Mouse (Mus musculus): ENCODE results near the gene Il1rl2. TPM values are rescaled to one million over a fixed set of nuclear protein-coding genes. Genes with fewer than 3 reads are reported as not detected.
A peak's percentile ranks its signal among the peaks of the same experiment; 100 is the strongest.

The Il1rl2 gene
- polyA plus RNA-seq, 1 experiment from 2014 or later: 1.5 TPM

- Histone ChIP-seq H3K4me2 (ENCODE audit: low read depth, low read length) (no peak overlapping the region), H3K27me3 (ENCODE audit: control insufficient read depth, insufficient read depth, low read depth, low read length) (peaks cover 7% of the 10 kb centered on the region), H3K4me3 (ENCODE audit: low read depth, low read length) (no peak overlapping the region), H3K36me3 (ENCODE audit: control insufficient read depth, insufficient read depth) (no peaks in the 10 kb centered on the region), H3K4me1 (ENCODE audit: control insufficient read depth, low read depth, low read length) (peaks cover under 1% of the 10 kb centered on the region; the same call in 1 of the 2 replicates), H3K9me3 (replicated peaks; ENCODE audit: control insufficient read depth, low read length) (no peaks in the 10 kb centered on the region), H3K27ac (ENCODE audit: low read length) (no peak overlapping the region), H3K9ac (ENCODE audit: low read depth, low read length) (no peak overlapping the region)
- 64% methylated on average over 8 of the region's 8 CpGs for WGBS (ENCODE audit: insufficient replicate concordance)
- ATAC-seq (ENCODE audit: low read depth): no peak
Observed at GRCm38 (mm10) chr1:40330181-40330580, 5.8 kb downstream of the Il1rl2 start.

- Histone ChIP-seq H3K9me3 (replicated peaks; ENCODE audit: control insufficient read depth, low read length) (no peaks in the 10 kb centered on the region), H3K36me3 (ENCODE audit: control insufficient read depth, insufficient read depth) (no peaks in the 10 kb centered on the region), H3K27ac (ENCODE audit: low read length) (no peak overlapping the region), H3K27me3 (ENCODE audit: control insufficient read depth, insufficient read depth, low read depth, low read length) (no peaks in the 10 kb centered on the region), H3K9ac (ENCODE audit: low read depth, low read length) (no peak overlapping the region), H3K4me2 (ENCODE audit: low read depth, low read length) (no peak overlapping the region), H3K4me1 (ENCODE audit: control insufficient read depth, low read depth, low read length) (no peaks in the 10 kb centered on the region), H3K4me3 (ENCODE audit: low read depth, low read length) (no peak overlapping the region)
- no peak for ATAC-seq (ENCODE audit: low read depth)
- WGBS (ENCODE audit: insufficient replicate concordance): 50% methylated on average over 1 of the region's 1 CpGs
Observed at GRCm38 (mm10) chr1:40339346-40339745, 14.9 kb downstream of the Il1rl2 start.

GRCm38 (mm10) chr1:40340102-40340501 lies 15.7 kb downstream of the Il1rl2 start:
- 0 out of 2 replicates have a peak, but pooled peaks have one; percentile 13 for ATAC-seq (ENCODE audit: low read depth)
- Histone ChIP-seq H3K27ac (ENCODE audit: low read length) (no peak overlapping the region), H3K4me3 (ENCODE audit: low read depth, low read length) (no peak overlapping the region), H3K9ac (ENCODE audit: low read depth, low read length) (no peak overlapping the region), H3K9me3 (replicated peaks; ENCODE audit: control insufficient read depth, low read length) (no peaks in the 10 kb centered on the region), H3K27me3 (ENCODE audit: control insufficient read depth, insufficient read depth, low read depth, low read length) (no peaks in the 10 kb centered on the region), H3K36me3 (ENCODE audit: control insufficient read depth, insufficient read depth) (no peaks in the 10 kb centered on the region), H3K4me1 (ENCODE audit: control insufficient read depth, low read depth, low read length) (no peaks in the 10 kb centered on the region), H3K4me2 (ENCODE audit: low read depth, low read length) (no peak overlapping the region)
- WGBS (ENCODE audit: insufficient replicate concordance): 45% methylated on average over 4 of the region's 4 CpGs

GRCm38 (mm10) chr1:40352158-40352903 lies 27.9 kb downstream of the Il1rl2 start:
- Histone ChIP-seq H3K27ac (ENCODE audit: low read length) (no peak overlapping the region; the same call in 1 of the 2 replicates), H3K36me3 (ENCODE audit: control insufficient read depth, insufficient read depth) (no peaks in the 10 kb centered on the region; the same call in 1 of the 2 replicates), H3K27me3 (ENCODE audit: control insufficient read depth, insufficient read depth, low read depth, low read length) (no peaks in the 10 kb centered on the region), H3K4me1 (ENCODE audit: control insufficient read depth, low read depth, low read length) (peaks cover 19% of the 10 kb centered on the region), H3K9me3 (replicated peaks; ENCODE audit: control insufficient read depth, low read length) (no peaks in the 10 kb centered on the region), H3K9ac (ENCODE audit: low read depth, low read length) (no peak overlapping the region), H3K4me3 (ENCODE audit: low read depth, low read length) (no peak overlapping the region), H3K4me2 (ENCODE audit: low read depth, low read length) (no peak overlapping the region)
- 35% methylated on average over 4 of the region's 4 CpGs for WGBS (ENCODE audit: insufficient replicate concordance)
- peak; percentile 74 for ATAC-seq (ENCODE audit: low read depth)

- Histone ChIP-seq H3K36me3 (ENCODE audit: control insufficient read depth, insufficient read depth) (no peaks in the 10 kb centered on the region; the same call in 1 of the 2 replicates), H3K9me3 (replicated peaks; ENCODE audit: control insufficient read depth, low read length) (no peaks in the 10 kb centered on the region), H3K27me3 (ENCODE audit: control insufficient read depth, insufficient read depth, low read depth, low read length) (no peaks in the 10 kb centered on the region), H3K9ac (ENCODE audit: low read depth, low read length) (no peak overlapping the region), H3K4me3 (ENCODE audit: low read depth, low read length) (no peak overlapping the region), H3K4me1 (ENCODE audit: control insufficient read depth, low read depth, low read length) (peaks cover 19% of the 10 kb centered on the region), H3K4me2 (ENCODE audit: low read depth, low read length) (no peak overlapping the region), H3K27ac (ENCODE audit: low read length) (no peak overlapping the region)
- WGBS (ENCODE audit: insufficient replicate concordance): 58% methylated on average over 2 of the region's 2 CpGs
- no peak for ATAC-seq (ENCODE audit: low read depth)
Observed at GRCm38 (mm10) chr1:40352904-40353286, 28.5 kb downstream of the Il1rl2 start.

GRCm38 (mm10) chr1:40354665-40355064 lies 30.3 kb downstream of the Il1rl2 start:
- no peak overlapping the region for H3K4me3 ChIP-seq (ENCODE audit: low read depth, low read length)
- H3K27me3 ChIP-seq (ENCODE audit: control insufficient read depth, insufficient read depth, low read depth, low read length): no peaks in the 10 kb centered on the region
- peaks cover 19% of the 10 kb centered on the region for H3K4me1 ChIP-seq (ENCODE audit: control insufficient read depth, low read depth, low read length)
- no peaks in the 10 kb centered on the region; the same call in 1 of the 2 replicates for H3K36me3 ChIP-seq (ENCODE audit: control insufficient read depth, insufficient read depth)
- 66% methylated on average over 3 of the region's 3 CpGs for whole genome bisulfite sequencing (ENCODE audit: insufficient replicate concordance)
- H3K4me2 ChIP-seq (ENCODE audit: low read depth, low read length): no peak overlapping the region
- H3K9ac ChIP-seq (ENCODE audit: low read depth, low read length): no peak overlapping the region
- H3K9me3 ChIP-seq (replicated peaks; ENCODE audit: control insufficient read depth, low read length): no peaks in the 10 kb centered on the region
- H3K27ac ChIP-seq (ENCODE audit: low read length): no peak overlapping the region
- ATAC-seq (ENCODE audit: low read depth): no peak

- Histone ChIP-seq H3K4me1 (ENCODE audit: control insufficient read depth, low read depth, low read length) (peaks cover 19% of the 10 kb centered on the region), H3K27ac (ENCODE audit: low read length) (no peak overlapping the region), H3K4me2 (ENCODE audit: low read depth, low read length) (no peak overlapping the region), H3K4me3 (ENCODE audit: low read depth, low read length) (no peak overlapping the region), H3K36me3 (ENCODE audit: control insufficient read depth, insufficient read depth) (no peaks in the 10 kb centered on the region; the same call in 1 of the 2 replicates), H3K9ac (ENCODE audit: low read depth, low read length) (no peak overlapping the region), H3K9me3 (replicated peaks; ENCODE audit: control insufficient read depth, low read length) (no peaks in the 10 kb centered on the region), H3K27me3 (ENCODE audit: control insufficient read depth, insufficient read depth, low read depth, low read length) (no peaks in the 10 kb centered on the region)
- ATAC-seq (ENCODE audit: low read depth): no peak
- WGBS (ENCODE audit: insufficient replicate concordance): 68% methylated on average over 4 of the region's 4 CpGs
Observed at GRCm38 (mm10) chr1:40355431-40355843, 31.0 kb downstream of the Il1rl2 start.

GRCm38 (mm10) chr1:40355904-40356521 lies 31.6 kb downstream of the Il1rl2 start:
- Histone ChIP-seq H3K27ac (ENCODE audit: low read length) (no peak overlapping the region), H3K36me3 (ENCODE audit: control insufficient read depth, insufficient read depth) (no peaks in the 10 kb centered on the region; the same call in 1 of the 2 replicates), H3K4me2 (ENCODE audit: low read depth, low read length) (no peak overlapping the region), H3K9me3 (replicated peaks; ENCODE audit: control insufficient read depth, low read length) (no peaks in the 10 kb centered on the region), H3K9ac (ENCODE audit: low read depth, low read length) (no peak overlapping the region), H3K4me3 (ENCODE audit: low read depth, low read length) (no peak overlapping the region), H3K27me3 (ENCODE audit: control insufficient read depth, insufficient read depth, low read depth, low read length) (no peaks in the 10 kb centered on the region), H3K4me1 (ENCODE audit: control insufficient read depth, low read depth, low read length) (peaks cover 19% of the 10 kb centered on the region)
- peak; percentile 50; the same call in 1 of the 2 replicates for ATAC-seq (ENCODE audit: low read depth)
- 18% methylated on average over 10 of the region's 10 CpGs for WGBS (ENCODE audit: insufficient replicate concordance)

- H3K27ac ChIP-seq (ENCODE audit: low read length): no peak overlapping the region
- H3K9me3 ChIP-seq (replicated peaks; ENCODE audit: control insufficient read depth, low read length): no peaks in the 10 kb centered on the region
- H3K4me3 ChIP-seq (ENCODE audit: low read depth, low read length): no peak overlapping the region
- WGBS (ENCODE audit: insufficient replicate concordance): 47% methylated on average over 2 of the region's 2 CpGs
- no peak for ATAC-seq (ENCODE audit: low read depth)
- H3K36me3 ChIP-seq (ENCODE audit: control insufficient read depth, insufficient read depth): no peaks in the 10 kb centered on the region; the same call in 1 of the 2 replicates
- peaks cover 8% of the 10 kb centered on the region for H3K4me1 ChIP-seq (ENCODE audit: control insufficient read depth, low read depth, low read length)
- H3K9ac ChIP-seq (ENCODE audit: low read depth, low read length): no peak overlapping the region
- H3K27me3 ChIP-seq (ENCODE audit: control insufficient read depth, insufficient read depth, low read depth, low read length): no peaks in the 10 kb centered on the region
- H3K4me2 ChIP-seq (ENCODE audit: low read depth, low read length): no peak overlapping the region
Observed at GRCm38 (mm10) chr1:40357921-40358320, 33.5 kb downstream of the Il1rl2 start.

Measured in liver, embryonic 16.5 days (tissue).